Mouse (Mus musculus): Measurements from ENCODE around the gene Sptb. TPM values are rescaled to one million over a fixed set of nuclear protein-coding genes. Genes with fewer than 3 reads are reported as not detected.

Gene Sptb
- polyA plus RNA-seq, 1 experiment from 2014 or later = 5.1 TPM

DNA sequence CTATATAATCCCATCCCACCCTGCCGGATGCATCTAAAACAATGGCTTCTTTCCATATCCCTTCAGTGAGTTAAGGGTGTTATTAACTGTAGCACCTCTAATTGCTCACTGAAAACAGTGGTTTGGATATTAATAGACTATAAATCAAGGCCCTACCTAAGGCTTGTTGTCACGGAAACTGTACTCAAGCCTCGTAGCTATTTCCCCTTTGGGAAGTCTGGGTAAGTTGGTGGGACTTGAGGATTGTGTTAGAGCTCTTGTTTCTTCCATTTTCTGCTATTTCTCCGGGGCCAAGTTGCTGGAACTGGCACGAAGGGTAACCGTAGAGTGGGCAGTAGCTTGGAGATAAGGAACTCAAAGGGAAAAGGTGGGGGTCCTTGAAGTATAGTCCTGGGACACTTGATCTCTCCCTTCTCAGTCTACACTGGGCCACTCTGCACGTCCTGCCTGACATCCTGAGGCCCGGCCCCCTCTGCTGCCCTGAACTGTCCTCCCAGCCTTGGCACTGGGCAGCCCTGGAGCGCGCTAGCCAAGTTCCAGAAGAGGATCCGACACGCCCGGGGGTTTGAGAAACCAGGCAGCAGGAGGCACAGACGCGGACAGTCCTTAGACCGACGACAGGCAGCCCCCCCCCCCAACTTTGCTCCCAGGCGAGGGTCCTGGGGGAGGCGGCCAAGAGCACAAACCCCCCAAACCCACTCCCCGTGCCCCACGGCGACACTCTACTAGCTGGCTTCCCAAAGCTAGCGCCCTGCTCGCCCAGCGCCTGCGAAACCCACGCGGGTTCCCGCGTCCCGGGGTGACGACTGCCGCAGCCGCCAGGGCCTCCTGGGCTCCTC lies 1.2 kb downstream of the Sptb start:
- Histone ChIP-seq H3K4me1 (ENCODE audit: control insufficient read depth, insufficient read depth, low read length) (peaks cover 26% of the 10 kb centered on the region), H3K4me2 (ENCODE audit: low read length) (peak overlapping the region; percentile 99), H3K27me3 (ENCODE audit: control insufficient read depth, insufficient read depth, low read depth, low read length) (peaks cover 16% of the 10 kb centered on the region), H3K4me3 (ENCODE audit: low read depth, low read length) (peak overlapping the region; percentile 83), H3K36me3 (ENCODE audit: control insufficient read depth, insufficient read depth, low read length) (no peaks in the 10 kb centered on the region), H3K9ac (ENCODE audit: low read depth, low read length) (peak overlapping the region; percentile 86), H3K9me3 (replicated peaks; ENCODE audit: control insufficient read depth, low read length, poor library complexity, severe bottlenecking) (no peaks in the 10 kb centered on the region), H3K27ac (ENCODE audit: low read length) (no peak overlapping the region)
- WGBS = 3% methylated on average over 32 of the region's 34 CpGs
- ATAC-seq = peak; percentile 60

DNA sequence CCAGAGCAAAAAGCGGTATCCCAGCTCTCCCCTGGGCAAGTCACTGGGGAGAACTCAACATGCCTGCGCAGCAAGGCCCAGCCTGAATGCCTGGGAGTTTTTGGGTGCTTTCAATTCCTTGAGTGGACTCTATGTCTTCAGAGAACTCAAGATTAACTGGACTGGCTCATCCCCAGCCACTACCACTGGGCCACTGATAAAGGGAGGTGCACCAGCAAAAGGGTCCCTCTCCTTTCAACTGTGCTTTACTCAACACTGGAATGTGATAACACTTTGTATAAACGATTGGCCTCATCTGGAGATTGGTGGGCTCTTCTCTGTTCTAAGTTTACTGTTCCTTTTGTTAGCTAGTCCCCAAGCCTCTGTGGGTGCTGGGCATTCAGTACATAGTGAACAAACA lies 2.2 kb downstream of the Sptb start:
- WGBS = 75% methylated on average over 3 of the region's 3 CpGs
- H3K27me3 ChIP-seq (ENCODE audit: control insufficient read depth, insufficient read depth, low read depth, low read length) = peaks cover 14% of the 10 kb centered on the region
- H3K4me3 ChIP-seq (ENCODE audit: low read depth, low read length) = no peak overlapping the region
- no peaks in the 10 kb centered on the region for H3K9me3 ChIP-seq (replicated peaks; ENCODE audit: control insufficient read depth, low read length, poor library complexity, severe bottlenecking)
- ATAC-seq = no peak
- no peak overlapping the region for H3K9ac ChIP-seq (ENCODE audit: low read depth, low read length)
- H3K4me2 ChIP-seq (ENCODE audit: low read length) = no peak overlapping the region
- H3K36me3 ChIP-seq (ENCODE audit: control insufficient read depth, insufficient read depth, low read length) = no peaks in the 10 kb centered on the region
- no peak overlapping the region for H3K27ac ChIP-seq (ENCODE audit: low read length)
- peaks cover 26% of the 10 kb centered on the region for H3K4me1 ChIP-seq (ENCODE audit: control insufficient read depth, insufficient read depth, low read length)

DNA sequence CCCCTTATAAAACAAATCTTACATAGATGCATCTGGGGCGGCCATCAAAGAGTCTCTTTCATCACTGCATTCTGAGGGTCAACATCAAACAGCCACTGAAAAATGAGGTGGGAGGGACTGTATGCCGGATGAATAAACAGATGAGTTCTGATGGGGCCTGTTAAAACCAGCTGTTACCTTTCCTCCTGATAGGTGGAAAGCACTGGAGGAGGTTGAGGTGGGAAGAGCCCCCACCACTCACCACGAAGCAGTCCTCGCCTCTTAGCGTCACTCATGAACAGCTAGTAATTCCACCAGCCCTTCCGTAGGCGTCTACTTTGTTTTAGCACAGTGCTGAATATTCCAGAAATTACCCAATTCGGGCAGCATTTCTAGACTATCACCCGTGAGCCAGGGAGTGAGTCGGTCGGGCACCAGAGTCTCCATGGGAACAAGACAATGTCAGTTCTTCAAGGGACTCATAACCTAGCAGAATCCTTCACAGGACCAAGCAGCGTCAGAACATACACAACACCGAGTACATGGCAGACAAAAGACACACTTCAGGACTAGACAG lies 13.9 kb downstream of the Sptb start:
- ATAC-seq = no peak
- no peak overlapping the region for H3K9ac ChIP-seq (ENCODE audit: low read depth, low read length)
- H3K4me1 ChIP-seq (ENCODE audit: control insufficient read depth, insufficient read depth, low read length) = peaks cover 4% of the 10 kb centered on the region
- no peaks in the 10 kb centered on the region for H3K36me3 ChIP-seq (ENCODE audit: control insufficient read depth, insufficient read depth, low read length)
- H3K27me3 ChIP-seq (ENCODE audit: control insufficient read depth, insufficient read depth, low read depth, low read length) = no peaks in the 10 kb centered on the region
- WGBS = 89% methylated on average over 13 of the region's 13 CpGs
- no peak overlapping the region for H3K4me3 ChIP-seq (ENCODE audit: low read depth, low read length)
- no peak overlapping the region for H3K27ac ChIP-seq (ENCODE audit: low read length)
- H3K4me2 ChIP-seq (ENCODE audit: low read length) = no peak overlapping the region
- no peaks in the 10 kb centered on the region for H3K9me3 ChIP-seq (replicated peaks; ENCODE audit: control insufficient read depth, low read length, poor library complexity, severe bottlenecking)

DNA sequence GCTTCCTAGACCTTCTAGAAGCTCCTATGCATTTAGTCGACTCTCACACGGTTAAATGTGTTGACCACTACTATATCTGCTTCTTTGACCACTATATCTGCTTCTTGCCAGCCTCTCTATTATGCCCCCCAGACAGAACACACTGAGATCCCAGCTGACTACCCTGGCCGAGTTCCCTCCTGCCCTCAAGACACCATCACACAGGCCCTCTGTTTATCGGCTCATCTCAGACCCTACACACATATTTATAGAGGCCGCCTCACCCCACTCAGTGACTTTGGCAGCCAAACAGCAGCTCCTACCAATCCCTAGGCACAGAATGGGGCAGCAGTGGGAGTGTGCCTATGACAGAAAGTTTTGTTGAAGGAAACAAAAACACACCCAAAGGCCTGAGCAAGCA lies 14.6 kb downstream of the Sptb start:
- Histone ChIP-seq H3K36me3 (ENCODE audit: control insufficient read depth, insufficient read depth, low read length) (no peaks in the 10 kb centered on the region), H3K4me3 (ENCODE audit: low read depth, low read length) (no peak overlapping the region), H3K4me1 (ENCODE audit: control insufficient read depth, insufficient read depth, low read length) (peaks cover 4% of the 10 kb centered on the region), H3K9me3 (replicated peaks; ENCODE audit: control insufficient read depth, low read length, poor library complexity, severe bottlenecking) (no peaks in the 10 kb centered on the region), H3K4me2 (ENCODE audit: low read length) (no peak overlapping the region), H3K27me3 (ENCODE audit: control insufficient read depth, insufficient read depth, low read depth, low read length) (no peaks in the 10 kb centered on the region), H3K27ac (ENCODE audit: low read length) (no peak overlapping the region), H3K9ac (ENCODE audit: low read depth, low read length) (no peak overlapping the region)
- WGBS = 71% methylated on average over 5 of the region's 5 CpGs
- ATAC-seq = no peak

DNA sequence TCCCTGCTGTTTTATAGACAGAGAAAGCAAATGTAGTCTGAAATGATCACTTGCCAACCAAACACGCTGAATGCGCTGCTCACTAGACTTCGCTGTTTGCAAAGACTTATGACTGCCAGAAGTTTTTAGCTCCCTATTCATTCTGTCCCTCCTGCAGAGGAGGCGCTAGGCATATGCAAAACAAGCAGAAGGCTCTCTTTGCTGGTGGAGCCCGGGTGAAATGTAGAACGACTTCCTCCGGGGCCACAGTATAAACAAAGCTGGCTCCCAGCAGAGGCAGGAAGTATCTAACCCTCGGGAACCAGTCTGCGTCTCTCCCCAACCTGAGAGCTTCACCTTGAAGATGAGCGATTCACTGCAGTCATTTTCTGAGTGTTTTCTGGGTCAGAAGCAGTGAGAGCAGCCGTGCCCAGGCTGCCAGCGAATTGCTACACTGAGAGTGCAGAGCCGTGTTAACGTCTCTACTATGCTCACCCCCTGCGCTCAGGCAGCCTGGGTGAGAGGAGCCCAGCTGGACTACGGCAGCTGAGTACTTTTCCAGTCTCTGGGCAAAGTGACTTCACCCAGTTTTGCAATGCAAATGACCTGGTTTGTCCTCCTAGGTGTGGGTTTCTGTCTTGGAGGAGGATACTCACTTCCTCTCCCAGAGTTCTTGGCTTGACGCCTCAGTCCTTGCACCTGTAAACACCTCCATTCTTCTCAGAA lies 15.4 kb downstream of the Sptb start:
- Histone ChIP-seq H3K27ac (ENCODE audit: low read length) (no peak overlapping the region), H3K27me3 (ENCODE audit: control insufficient read depth, insufficient read depth, low read depth, low read length) (no peaks in the 10 kb centered on the region), H3K36me3 (ENCODE audit: control insufficient read depth, insufficient read depth, low read length) (no peaks in the 10 kb centered on the region), H3K9ac (ENCODE audit: low read depth, low read length) (0 out of 2 replicates have a peak overlapping the region, but pooled peaks have one; percentile 30), H3K9me3 (replicated peaks; ENCODE audit: control insufficient read depth, low read length, poor library complexity, severe bottlenecking) (no peaks in the 10 kb centered on the region), H3K4me1 (ENCODE audit: control insufficient read depth, insufficient read depth, low read length) (peaks cover 4% of the 10 kb centered on the region), H3K4me3 (ENCODE audit: low read depth, low read length) (peak overlapping the region; percentile 25), H3K4me2 (ENCODE audit: low read length) (peak overlapping the region; percentile 58)
- 0 out of 2 replicates have a peak, but pooled peaks have one; percentile 54 for ATAC-seq
- 4% methylated on average over 17 of the region's 17 CpGs for WGBS

DNA sequence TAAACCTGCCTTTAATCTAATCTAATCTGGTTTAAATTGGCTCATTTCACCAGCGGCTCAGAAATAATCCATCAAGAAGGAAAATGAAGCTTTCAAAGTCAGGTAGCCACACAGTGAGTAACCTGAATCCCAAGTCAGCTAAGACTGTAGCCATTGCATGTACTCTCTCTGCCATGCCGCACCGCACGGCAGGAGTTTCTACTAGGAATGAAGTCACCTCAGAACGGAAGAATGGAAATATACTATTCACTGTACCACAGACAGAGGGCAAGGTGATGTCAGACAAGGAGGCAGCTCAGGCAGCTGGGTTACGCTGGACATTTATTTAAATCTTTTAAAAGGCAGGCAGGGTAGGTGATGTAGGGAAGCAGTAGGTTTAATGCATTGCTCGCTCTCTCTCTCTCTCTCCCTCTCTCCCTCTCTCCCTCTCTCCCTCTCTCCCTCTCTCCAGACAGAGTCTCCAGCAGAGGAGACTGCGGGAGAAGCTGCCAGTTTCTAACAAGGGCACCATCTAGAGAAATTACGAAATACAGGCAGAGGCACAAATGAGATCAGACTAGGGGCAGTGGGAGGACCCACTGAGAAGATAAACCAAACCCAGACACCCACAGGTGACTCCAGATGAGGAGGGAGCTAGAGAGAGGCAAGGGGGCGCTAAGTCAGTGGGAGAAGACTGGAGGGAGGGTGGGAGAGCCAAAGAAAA lies 22.7 kb downstream of the Sptb start:
- Histone ChIP-seq H3K27me3 (ENCODE audit: control insufficient read depth, insufficient read depth, low read depth, low read length) (no peaks in the 10 kb centered on the region), H3K4me2 (ENCODE audit: low read length) (no peak overlapping the region), H3K4me1 (ENCODE audit: control insufficient read depth, insufficient read depth, low read length) (no peaks in the 10 kb centered on the region), H3K9me3 (replicated peaks; ENCODE audit: control insufficient read depth, low read length, poor library complexity, severe bottlenecking) (no peaks in the 10 kb centered on the region), H3K27ac (ENCODE audit: low read length) (no peak overlapping the region), H3K9ac (ENCODE audit: low read depth, low read length) (no peak overlapping the region), H3K4me3 (ENCODE audit: low read depth, low read length) (no peak overlapping the region), H3K36me3 (ENCODE audit: control insufficient read depth, insufficient read depth, low read length) (no peaks in the 10 kb centered on the region)
- WGBS = 73% methylated on average over 10 of the region's 10 CpGs
- no peak for ATAC-seq

DNA sequence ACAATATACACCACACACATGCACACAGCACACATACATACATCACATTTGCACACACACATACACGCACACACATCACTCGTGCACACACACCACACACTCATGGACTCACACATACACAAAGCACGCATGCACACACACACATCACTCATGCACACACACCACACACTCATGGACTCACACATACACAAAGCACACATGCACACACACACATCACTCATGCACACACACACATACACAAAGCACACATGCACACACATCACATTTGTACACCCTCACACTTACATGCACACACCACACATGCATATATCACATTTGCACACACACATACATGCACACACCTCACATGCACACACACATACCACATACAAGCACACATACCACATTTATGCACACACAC lies 24.7 kb downstream of the Sptb start:
- Histone ChIP-seq H3K27me3 (ENCODE audit: control insufficient read depth, insufficient read depth, low read depth, low read length) (no peaks in the 10 kb centered on the region), H3K9me3 (replicated peaks; ENCODE audit: control insufficient read depth, low read length, poor library complexity, severe bottlenecking) (no peaks in the 10 kb centered on the region), H3K27ac (ENCODE audit: low read length) (no peak overlapping the region), H3K4me1 (ENCODE audit: control insufficient read depth, insufficient read depth, low read length) (no peaks in the 10 kb centered on the region), H3K36me3 (ENCODE audit: control insufficient read depth, insufficient read depth, low read length) (no peaks in the 10 kb centered on the region), H3K9ac (ENCODE audit: low read depth, low read length) (no peak overlapping the region), H3K4me3 (ENCODE audit: low read depth, low read length) (no peak overlapping the region), H3K4me2 (ENCODE audit: low read length) (no peak overlapping the region)
- WGBS = 98% methylated on average over 3 of the region's 3 CpGs
- no peak for ATAC-seq

DNA sequence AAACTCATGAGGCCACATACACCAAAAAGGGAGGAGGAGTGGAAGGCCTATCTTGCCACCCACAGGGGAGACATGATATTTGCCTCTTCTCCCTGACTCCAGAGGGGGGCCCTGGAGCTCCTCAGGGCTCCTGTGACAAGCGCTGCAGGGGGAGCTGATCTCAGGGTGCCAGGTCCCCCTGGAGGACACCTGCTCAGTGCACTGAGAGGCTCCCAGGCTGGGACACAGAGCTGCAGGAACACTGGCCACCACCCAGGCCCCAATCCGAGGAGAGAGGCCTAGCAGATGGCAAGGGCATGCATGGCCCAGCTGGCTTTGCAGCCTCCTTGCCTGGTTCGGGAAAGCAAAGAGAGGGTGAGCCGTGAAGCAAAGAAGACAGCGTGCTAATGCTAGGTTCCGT lies 25.9 kb downstream of the Sptb start:
- Histone ChIP-seq H3K36me3 (ENCODE audit: control insufficient read depth, insufficient read depth, low read length) (no peaks in the 10 kb centered on the region), H3K27me3 (ENCODE audit: control insufficient read depth, insufficient read depth, low read depth, low read length) (no peaks in the 10 kb centered on the region), H3K9me3 (replicated peaks; ENCODE audit: control insufficient read depth, low read length, poor library complexity, severe bottlenecking) (no peaks in the 10 kb centered on the region), H3K4me1 (ENCODE audit: control insufficient read depth, insufficient read depth, low read length) (no peaks in the 10 kb centered on the region), H3K4me2 (ENCODE audit: low read length) (no peak overlapping the region), H3K4me3 (ENCODE audit: low read depth, low read length) (no peak overlapping the region), H3K27ac (ENCODE audit: low read length) (no peak overlapping the region), H3K9ac (ENCODE audit: low read depth, low read length) (no peak overlapping the region)
- 70% methylated on average over 6 of the region's 6 CpGs for WGBS
- ATAC-seq = no peak
